Mouse (Mus musculus) CH12.LX (cell line): Measurements from ENCODE around the gene Thsd7b.

Experiments
- CTCF ChIP-seq, 2 experiments: IDR thresholded peaks in 1 of 2; conservative IDR thresholded peaks in 1 of 2; 2 replicates each; pipeline ENCODE4 v1.5.1; 2011 to 2012; ENCODE audit warnings: low read depth in 2 of 2, low read length in 2 of 2, improper control_type of control experiment in 1 of 2, inconsistent platforms in 1 of 2, mild to moderate bottlenecking in 1 of 2, moderate library complexity in 1 of 2
- MAX ChIP-seq: IDR thresholded peaks from 2 replicates; pipeline ENCODE4 v1.6.1; 2011; ENCODE audit warnings: low read length, improper control_type of control experiment
- MAZ ChIP-seq: IDR thresholded peaks from 2 replicates; pipeline ENCODE4 v1.6.1; 2012; ENCODE audit warnings: low read depth, mild to moderate bottlenecking, inconsistent platforms, low read length, improper control_type of control experiment, moderate library complexity
- MYC ChIP-seq: IDR thresholded peaks from 2 replicates; pipeline ENCODE4 v1.6.1; 2011; ENCODE audit warnings: low read depth, mild to moderate bottlenecking, improper control_type of control experiment, low read length
- PAX5 ChIP-seq: IDR thresholded peaks from 2 replicates; pipeline ENCODE4 v1.6.1; 2012; ENCODE audit warnings: low read length, inconsistent platforms, mixed read lengths
- POLR2A ChIP-seq: IDR thresholded peaks from 2 replicates; pipeline ENCODE4 v1.6.1; 2011; ENCODE audit warnings: low read depth, mild to moderate bottlenecking, improper control_type of control experiment, low read length
- RCOR1 ChIP-seq: conservative IDR thresholded peaks from 2 replicates; pipeline ENCODE4 v1.6.1; 2012; ENCODE audit warnings: low read depth, mild to moderate bottlenecking, inconsistent platforms, low read length, improper control_type of control experiment
- SMC3 ChIP-seq: IDR thresholded peaks from 2 replicates; pipeline ENCODE4 v1.6.1; 2011; ENCODE audit warnings: low read depth, low read length, improper control_type of control experiment
- ZNF384 ChIP-seq: IDR thresholded peaks from 2 replicates; pipeline ENCODE4 v1.6.1; 2012; ENCODE audit warnings: low read depth, low read length, improper control_type of control experiment, inconsistent platforms

DNA sequence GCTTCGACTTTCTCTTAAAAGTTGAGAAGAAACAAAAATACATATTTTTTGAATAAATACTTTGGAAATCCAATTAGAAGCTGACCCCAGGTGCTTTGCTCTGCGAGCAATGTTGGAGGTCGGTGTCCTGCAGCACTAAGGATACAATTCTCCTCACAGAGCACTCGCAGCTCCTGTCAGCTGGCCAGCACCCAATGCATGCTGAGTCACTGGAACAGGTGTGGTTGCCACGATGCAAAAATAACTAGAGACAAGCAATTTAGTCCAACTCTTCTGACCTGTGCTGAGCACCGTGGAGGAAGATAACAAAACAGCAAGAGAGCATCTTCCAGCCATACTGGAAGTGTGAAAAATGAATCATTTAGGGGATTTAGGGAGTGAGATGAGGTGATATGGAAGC, 594.6 kb downstream of the Thsd7b start:
- TF ChIP-seq CTCF (conservative IDR thresholded peaks at IDR 0.05 in 1 of 2, IDR thresholded peaks at IDR 0.05 in 1 of 2; ENCODE audit: low read depth in 2 of 2, low read length in 2 of 2) = no peak
- no peak for TF ChIP-seq SMC3
- TF ChIP-seq MYC = no peak
- no peak for TF ChIP-seq MAX
- no peak for TF ChIP-seq ZNF384
- no peak for TF ChIP-seq RCOR1
- TF ChIP-seq PAX5 = no peak
- TF ChIP-seq MAZ = no peak
- no peak for TF ChIP-seq POLR2A
